Mouse (Mus musculus): ENCODE data around the gene Rasgef1c. TPM values are rescaled to one million over a fixed set of nuclear protein-coding genes. Genes with fewer than 3 reads are reported as not detected.
A peak's percentile ranks its signal among the peaks of the same experiment; 100 is the strongest.

The Rasgef1c gene
- total and polyA plus RNA-seq, 2 experiments from 2014 or later = not detected

GRCm38 (mm10) chr11:49869762-49870161, 31.9 kb upstream of the Rasgef1c start:
- ATAC-seq (ENCODE audit: insufficient read depth, low read depth) (peak; percentile 39; the same call in 1 of the 2 replicates), DNase-seq (ENCODE audit: low spot score) (peak; percentile 54)
- H3K4me3 ChIP-seq (ENCODE audit: low read depth, low read length) = no peak overlapping the region
- H3K9me3 ChIP-seq (replicated peaks; ENCODE audit: control insufficient read depth, low read length) = no peaks in the 10 kb centered on the region
- no peak overlapping the region for H3K27ac ChIP-seq (ENCODE audit: low read depth)
- no peaks in the 10 kb centered on the region for H3K4me1 ChIP-seq (ENCODE audit: control insufficient read depth, insufficient read depth)
- H3K4me2 ChIP-seq (ENCODE audit: low read depth, low read length) = no peak overlapping the region
- no peaks in the 10 kb centered on the region for H3K27me3 ChIP-seq (ENCODE audit: control insufficient read depth, insufficient read depth, low read length)
- peaks cover 67% of the 10 kb centered on the region for H3K36me3 ChIP-seq (replicated peaks; ENCODE audit: control insufficient read depth, insufficient read depth, low read length)
- TF ChIP-seq EP300 (IDR thresholded peaks at IDR 0.05; ENCODE audit: low read depth) (no peak), CTCF (IDR thresholded peaks at IDR 0.05; ENCODE audit: low read depth) (peak; percentile 75)
- no peak overlapping the region for H3K9ac ChIP-seq (replicated peaks; ENCODE audit: low read depth, low read length)

DNA sequence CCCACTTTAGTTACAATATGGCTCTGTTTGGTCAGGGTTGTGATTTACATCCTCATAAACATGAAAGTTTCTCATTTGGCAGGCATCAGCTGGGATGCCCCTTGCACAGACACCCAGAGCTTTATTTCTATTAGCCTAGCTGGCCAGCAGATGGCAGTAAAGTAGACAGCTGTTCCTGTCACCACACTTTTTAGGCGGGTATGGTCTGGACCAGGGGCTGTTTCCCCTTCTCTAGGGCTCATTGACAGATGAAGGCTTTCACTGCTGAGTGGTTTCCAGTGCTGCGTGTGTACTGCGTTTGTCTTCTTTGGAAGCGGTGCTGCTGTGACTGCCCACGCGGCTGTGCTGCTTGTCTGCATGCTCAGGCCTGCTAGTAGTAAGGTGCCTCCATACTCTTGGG, 29.7 kb upstream of the Rasgef1c start:
- Histone ChIP-seq H3K4me2 (ENCODE audit: low read depth, low read length) (no peak overlapping the region), H3K9me3 (replicated peaks; ENCODE audit: control insufficient read depth, low read length) (no peaks in the 10 kb centered on the region), H3K27me3 (ENCODE audit: control insufficient read depth, insufficient read depth, low read length) (no peaks in the 10 kb centered on the region), H3K4me3 (ENCODE audit: low read depth, low read length) (no peak overlapping the region), H3K27ac (ENCODE audit: low read depth) (no peak overlapping the region), H3K36me3 (replicated peaks; ENCODE audit: control insufficient read depth, insufficient read depth, low read length) (peaks cover 62% of the 10 kb centered on the region), H3K9ac (replicated peaks; ENCODE audit: low read depth, low read length) (no peak overlapping the region), H3K4me1 (ENCODE audit: control insufficient read depth, insufficient read depth) (peaks cover 8% of the 10 kb centered on the region; the same call in 1 of the 2 replicates)
- TF ChIP-seq CTCF (IDR thresholded peaks at IDR 0.05; ENCODE audit: low read depth) (peak; percentile 60), EP300 (IDR thresholded peaks at IDR 0.05; ENCODE audit: low read depth) (no peak)
- peak; percentile 41 for DNase-seq (ENCODE audit: low spot score)
- 43% methylated on average over 6 of the region's 6 CpGs for WGBS
- ATAC-seq (ENCODE audit: insufficient read depth, low read depth) = no peak; the same call in 1 of the 2 replicates

DNA sequence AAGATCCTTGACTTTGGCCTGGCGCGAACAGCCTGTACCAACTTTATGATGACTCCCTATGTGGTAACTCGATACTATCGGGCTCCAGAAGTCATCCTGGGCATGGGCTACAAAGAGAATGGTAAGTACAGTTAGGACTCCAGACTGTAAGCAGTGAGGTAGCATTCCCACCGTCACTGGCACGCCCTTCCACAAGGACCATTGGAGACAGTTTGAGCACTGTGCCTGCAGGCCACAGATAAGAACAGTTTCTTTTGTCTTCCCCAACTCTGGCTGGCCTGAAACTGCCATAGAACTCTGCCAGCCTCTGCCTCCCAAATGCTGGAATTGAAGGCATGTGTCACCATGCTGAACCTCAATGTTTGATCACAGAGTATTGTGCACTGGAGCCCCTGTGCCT, 28.9 kb upstream of the Rasgef1c start:
- WGBS = 84% methylated on average over 6 of the region's 6 CpGs
- peaks cover 58% of the 10 kb centered on the region for H3K36me3 ChIP-seq (replicated peaks; ENCODE audit: control insufficient read depth, insufficient read depth, low read length)
- ATAC-seq (ENCODE audit: insufficient read depth, low read depth) = no peak

GRCm38 (mm10) chr11:49876948-49877817, 24.5 kb upstream of the Rasgef1c start:
- no peaks in the 10 kb centered on the region for H3K27me3 ChIP-seq (ENCODE audit: control insufficient read depth, insufficient read depth, low read length)
- H3K4me3 ChIP-seq (ENCODE audit: low read depth, low read length) = no peak overlapping the region
- peaks cover 21% of the 10 kb centered on the region for H3K4me1 ChIP-seq (ENCODE audit: control insufficient read depth, insufficient read depth)
- H3K9me3 ChIP-seq (replicated peaks; ENCODE audit: control insufficient read depth, low read length) = no peaks in the 10 kb centered on the region
- peak overlapping the region; percentile 23; the same call in 1 of the 2 replicates for H3K27ac ChIP-seq (ENCODE audit: low read depth)
- WGBS = 55% methylated on average over 8 of the region's 8 CpGs
- DNase-seq (ENCODE audit: low spot score) (peak; percentile 84), ATAC-seq (ENCODE audit: insufficient read depth, low read depth) (peak; percentile 80)
- TF ChIP-seq CTCF (IDR thresholded peaks at IDR 0.05; ENCODE audit: low read depth) (no peak), EP300 (IDR thresholded peaks at IDR 0.05; ENCODE audit: low read depth) (no peak)
- H3K4me2 ChIP-seq (ENCODE audit: low read depth, low read length) = no peak overlapping the region
- H3K9ac ChIP-seq (replicated peaks; ENCODE audit: low read depth, low read length) = no peak overlapping the region
- peaks cover 63% of the 10 kb centered on the region for H3K36me3 ChIP-seq (replicated peaks; ENCODE audit: control insufficient read depth, insufficient read depth, low read length)

More for the DNA sequence above, 28.9 kb upstream of the Rasgef1c start:
- no peak overlapping the region for H3K4me3 ChIP-seq (ENCODE audit: low read depth, low read length)
- H3K9me3 ChIP-seq (replicated peaks; ENCODE audit: control insufficient read depth, low read length) = no peaks in the 10 kb centered on the region
- TF ChIP-seq CTCF (IDR thresholded peaks at IDR 0.05; ENCODE audit: low read depth) (no peak), EP300 (IDR thresholded peaks at IDR 0.05; ENCODE audit: low read depth) (no peak)
- peaks cover 16% of the 10 kb centered on the region for H3K4me1 ChIP-seq (ENCODE audit: control insufficient read depth, insufficient read depth)
- no peak overlapping the region for H3K4me2 ChIP-seq (ENCODE audit: low read depth, low read length)
- no peak overlapping the region for H3K9ac ChIP-seq (replicated peaks; ENCODE audit: low read depth, low read length)
- no peak overlapping the region for H3K27ac ChIP-seq (ENCODE audit: low read depth)
- DNase-seq (ENCODE audit: low spot score) = no peak
- no peaks in the 10 kb centered on the region for H3K27me3 ChIP-seq (ENCODE audit: control insufficient read depth, insufficient read depth, low read length)

DNA sequence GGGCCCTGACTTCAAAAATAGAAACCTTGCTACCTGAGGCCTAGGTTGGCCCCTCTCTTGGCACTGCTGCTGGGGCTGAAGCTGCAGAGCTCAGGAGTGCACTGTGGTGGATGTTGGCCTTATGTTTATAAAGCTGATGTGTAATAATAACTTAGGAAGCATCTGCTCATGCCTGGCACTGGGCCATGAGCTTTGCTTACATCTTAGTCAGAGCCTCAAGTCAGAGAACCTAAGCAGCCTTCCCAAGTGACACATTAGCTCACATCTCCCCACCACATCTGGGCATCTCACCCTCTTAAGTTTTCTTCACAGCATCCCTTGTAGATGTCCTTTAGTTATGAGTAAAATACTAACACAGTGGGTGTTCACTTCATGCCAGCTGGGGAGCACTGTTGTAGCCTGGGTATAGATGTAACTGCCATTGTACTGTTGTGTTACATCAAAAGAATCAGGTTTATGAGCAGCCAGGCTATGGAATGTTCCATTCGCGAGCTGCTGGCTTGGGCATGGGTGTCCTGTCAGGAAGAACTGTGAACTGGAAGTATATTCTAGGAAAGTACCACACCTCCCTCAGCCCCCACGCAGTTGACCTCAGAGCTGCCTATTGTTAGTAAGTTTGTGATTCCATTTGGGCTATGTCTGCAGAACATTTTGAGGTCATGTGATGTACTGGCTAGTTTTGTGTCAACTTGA, 21.5 kb upstream of the Rasgef1c start:
- ATAC-seq (ENCODE audit: insufficient read depth, low read depth) (no peak), DNase-seq (ENCODE audit: low spot score) (no peak)
- no peak for TF ChIP-seq EP300 (IDR thresholded peaks at IDR 0.05; ENCODE audit: low read depth)
- Histone ChIP-seq H3K4me1 (ENCODE audit: control insufficient read depth, insufficient read depth) (peaks cover 21% of the 10 kb centered on the region), H3K27ac (ENCODE audit: low read depth) (no peak overlapping the region), H3K36me3 (replicated peaks; ENCODE audit: control insufficient read depth, insufficient read depth, low read length) (peaks cover 64% of the 10 kb centered on the region), H3K4me2 (ENCODE audit: low read depth, low read length) (no peak overlapping the region), H3K27me3 (ENCODE audit: control insufficient read depth, insufficient read depth, low read length) (no peaks in the 10 kb centered on the region), H3K4me3 (ENCODE audit: low read depth, low read length) (no peak overlapping the region), H3K9ac (replicated peaks; ENCODE audit: low read depth, low read length) (no peak overlapping the region), H3K9me3 (replicated peaks; ENCODE audit: control insufficient read depth, low read length) (no peaks in the 10 kb centered on the region)
- 62% methylated on average over 3 of the region's 3 CpGs for WGBS

Data from heart, postnatal 0 days (tissue).